In the genomic region with DNA sequence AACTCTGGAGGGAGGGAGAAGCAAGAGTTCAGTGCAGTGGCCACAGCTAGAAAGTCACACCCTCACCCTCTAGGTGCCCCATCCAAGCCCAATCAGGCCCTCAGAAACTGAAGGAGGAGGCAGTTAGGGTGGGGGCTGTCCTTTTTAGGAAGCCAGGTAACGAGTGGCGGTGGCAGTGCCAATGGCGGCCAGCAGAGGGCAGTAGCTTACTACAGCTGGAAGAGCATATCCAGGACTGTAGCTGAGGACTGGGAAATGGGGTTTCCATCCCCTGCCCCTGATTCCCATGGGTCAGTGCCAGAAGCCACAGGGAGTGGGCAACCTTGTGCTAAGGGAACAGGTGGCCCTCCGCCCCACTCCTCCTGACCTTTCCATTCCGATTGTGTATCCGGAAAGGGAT, we compare ENCODE assay signal across 8 mouse cellular contexts. TPM values are rescaled to one million over a fixed set of nuclear protein-coding genes. Genes with fewer than 3 reads are reported as not detected.
DNase-seq lines count a peak whose midpoint lies in the region; ATAC-seq and TF ChIP-seq lines count a peak whose summit lies in the region.

No protein-coding gene starts in this region.

- peak; percentile 83 for DNase-seq in A20 (ENCODE audit: low read depth, low spot score)
- peak; percentile 88 for DNase-seq in adrenal gland, postnatal 14 days
- peak; percentile 91 for DNase-seq in embryonic facial prominence, embryonic 11.5 days (ENCODE audit: low spot score)
- peak; percentile 83 to 90 for DNase-seq in heart, adult 2 months
- peak; percentile 91 for DNase-seq in kidney, adult 9 months
- DNase-seq in spleen, postnatal 36 days (ENCODE audit: low spot score in 2 of 2): peak; percentile 77 to 81

- no peak overlapping the region for H3K4me3 ChIP-seq in embryonic facial prominence, embryonic 11.5 days (ENCODE audit: low read depth, low read length)
- H3K4me3 ChIP-seq in heart, adult 2 months: no peak overlapping the region
- no peak overlapping the region for H3K4me3 ChIP-seq in limb, embryonic 13.5 days
- H3K4me3 ChIP-seq in myocyte: no peak overlapping the region

- H3K9ac ChIP-seq in embryonic facial prominence, embryonic 11.5 days (replicated peaks; ENCODE audit: low read length): no peak overlapping the region
- H3K9ac ChIP-seq in heart, adult 2 months (ENCODE audit: low read depth, low read length): no peak overlapping the region
- H3K9ac ChIP-seq in limb, embryonic 13.5 days: no peak overlapping the region

- no peaks in the 10 kb centered on the region; the same call in none of the 2 replicates for H3K36me3 ChIP-seq in embryonic facial prominence, embryonic 11.5 days (replicated peaks; ENCODE audit: control insufficient read depth, insufficient read depth, low read depth, low read length)
- H3K36me3 ChIP-seq in heart, adult 2 months (ENCODE audit: control insufficient read depth, insufficient read depth, low read length): no peaks in the 10 kb centered on the region
- H3K36me3 ChIP-seq in limb, embryonic 13.5 days: peaks cover 77% of the 10 kb centered on the region
- H3K36me3 ChIP-seq in myocyte (ENCODE audit: control insufficient read depth, insufficient read depth): peaks cover 45% of the 10 kb centered on the region

- no peak for TF ChIP-seq POLR2A in heart, adult 2 months (IDR thresholded peaks at IDR 0.05; ENCODE audit: insufficient read depth, low read depth, low read length)
- TF ChIP-seq POLR2A in myocyte (IDR thresholded peaks at IDR 0.05; ENCODE audit: insufficient read length, low read depth): no peak

- no peak for TF ChIP-seq CTCF in heart, adult 2 months (IDR thresholded peaks at IDR 0.05)

- no peak overlapping the region for H3K4me2 ChIP-seq in embryonic facial prominence, embryonic 11.5 days (ENCODE audit: low read depth, low read length)
- H3K4me2 ChIP-seq in limb, embryonic 13.5 days (replicated peaks): no peak overlapping the region
- no peak overlapping the region for H3K4me2 ChIP-seq in myocyte (ENCODE audit: low read depth)

- intact Hi-C loops in heart, adult 2 months (cut with DNase I): loop anchor here (1.0 to 2.0 kb wide), 3 partner anchors 39 to 122 kb away; no protein-coding TSS in a partner anchor

- H3K4me1 ChIP-seq in embryonic facial prominence, embryonic 11.5 days (ENCODE audit: control insufficient read depth, insufficient read depth, low read length): no peaks in the 10 kb centered on the region
- H3K4me1 ChIP-seq in heart, adult 2 months (ENCODE audit: control insufficient read depth, insufficient read depth, low read length): no peaks in the 10 kb centered on the region; the same call in 1 of the 2 replicates
- no peaks in the 10 kb centered on the region for H3K4me1 ChIP-seq in limb, embryonic 13.5 days

- H3ac ChIP-seq in myocyte (ENCODE audit: control insufficient read depth, insufficient read length): no peak overlapping the region

- peak; percentile 31; the same call in 1 of the 2 replicates for ATAC-seq in embryonic facial prominence, embryonic 11.5 days (replicated peaks; ENCODE audit: insufficient number of reproducible peaks, low FRiP score, low TSS enrichment, low read depth)
- peak; percentile 54; the same call in 1 of the 2 replicates for ATAC-seq in limb, embryonic 13.5 days (ENCODE audit: low FRiP score, low read depth)

- WGBS in embryonic facial prominence, embryonic 11.5 days: 24% methylated on average over 6 of the region's 6 CpGs
- WGBS in heart, adult 2 months: 23% methylated on average over 6 of the region's 6 CpGs
- WGBS in limb, embryonic 13.5 days: 22% methylated on average over 6 of the region's 6 CpGs

- H3K9me3 ChIP-seq in embryonic facial prominence, embryonic 11.5 days (replicated peaks; ENCODE audit: control insufficient read depth, low read length): no peaks in the 10 kb centered on the region
- H3K9me3 ChIP-seq in limb, embryonic 13.5 days: no peaks in the 10 kb centered on the region

- no peaks in the 10 kb centered on the region for H3K79me2 ChIP-seq in heart, adult 2 months (replicated peaks; ENCODE audit: control insufficient read depth, insufficient read depth, low read length)
- peaks cover 3% of the 10 kb centered on the region for H3K79me2 ChIP-seq in myocyte (ENCODE audit: control insufficient read depth, insufficient read depth)

- H3K27me3 ChIP-seq in embryonic facial prominence, embryonic 11.5 days (ENCODE audit: control insufficient read depth, insufficient read depth, low read length): no peaks in the 10 kb centered on the region
- H3K27me3 ChIP-seq in heart, adult 2 months (ENCODE audit: control insufficient read depth, insufficient read depth, low read length): no peaks in the 10 kb centered on the region
- no peaks in the 10 kb centered on the region for H3K27me3 ChIP-seq in limb, embryonic 13.5 days
- no peaks in the 10 kb centered on the region for H3K27me3 ChIP-seq in myocyte (ENCODE audit: control insufficient read depth, insufficient read depth, insufficient read length)

- peak; percentile 66; the same call in 1 of the 2 replicates for TF ChIP-seq EP300 in heart, adult 2 months (IDR thresholded peaks at IDR 0.05; ENCODE audit: insufficient read depth, low read depth, low read length)

- H3K27ac ChIP-seq in embryonic facial prominence, embryonic 11.5 days (replicated peaks; ENCODE audit: low read depth, low read length): no peak overlapping the region
- H3K27ac ChIP-seq in heart, adult 2 months: no peak overlapping the region
- H3K27ac ChIP-seq in limb, embryonic 13.5 days: no peak overlapping the region

TF ChIP-seq in myocyte, 11 proteins besides CTCF, POLR2A, EP300 and RAD21:
- TF ChIP-seq MYOD1 (IDR thresholded peaks at IDR 0.05; ENCODE audit: control insufficient read depth in 1 of 3, insufficient read length in 2 of 3, low read depth in 2 of 3) (peak in 1 of 3 experiments; percentile 76), MAX (IDR thresholded peaks at IDR 0.05; ENCODE audit: low read depth) (no peak), SRF (IDR thresholded peaks at IDR 0.05; ENCODE audit: control insufficient read depth, insufficient read length, low read depth) (peak; percentile 66), MYOG (IDR thresholded peaks at IDR 0.05; ENCODE audit: control insufficient read depth in 1 of 3, insufficient read depth in 1 of 3, insufficient read length in 2 of 3, low read depth in 2 of 3) (peak in 1 of 3 experiments; percentile 68)

RNA-seq across cellular contexts. Expression of a gene that starts 49.5 kb away (rescaled TPM):
- 35.6 and 37.6 TPM in 2 replicates for total RNA-seq in adrenal gland, postnatal 14 days (2021)
- polyA plus RNA-seq in embryonic facial prominence, embryonic 11.5 days (2014; fragmentation: Nextera tagmentation; extraction: Ambion mirVana): 138 TPM in 2 replicates
- 10 to 100 TPM; 35.3 to 40.4 TPM for total RNA-seq in heart, adult 2 months (2021)
- 10.4 and 21.0 TPM in 2 replicates for polyA plus RNA-seq in heart, adult 2 months (2012; rRNA removed)
- 125 and 126 TPM in 2 replicates for polyA plus RNA-seq in limb, embryonic 13.5 days (2015; fragmentation: Nextera tagmentation; extraction: Ambion mirVana)
- polyA plus RNA-seq in myocyte (2012; fragmentation: generic; extraction: Trizol): 101 TPM

RNA-seq across cellular contexts. Expression of a gene that starts 57.3 kb away (rescaled TPM):
- total RNA-seq in adrenal gland, postnatal 14 days (2021): 20.0 and 26.2 TPM in 2 replicates
- 40.0 and 41.8 TPM in 2 replicates for polyA plus RNA-seq in embryonic facial prominence, embryonic 11.5 days (2014; fragmentation: Nextera tagmentation; extraction: Ambion mirVana)
- 10 to 100 TPM; 14.6 to 19.1 TPM for total RNA-seq in heart, adult 2 months (2021)
- 10.0 and 14.0 TPM in 2 replicates for polyA plus RNA-seq in heart, adult 2 months (2012; rRNA removed)
- 55.4 and 57.6 TPM in 2 replicates for polyA plus RNA-seq in limb, embryonic 13.5 days (2015; fragmentation: Nextera tagmentation; extraction: Ambion mirVana)
- 76.8 TPM for polyA plus RNA-seq in myocyte (2012; fragmentation: generic; extraction: Trizol)
